Mouse (Mus musculus): ENCODE measurements at regions not wholly inside any gene's neighbourhood (a gene's known extent, or its start where the extent isn't known, plus 50 kb on each side); places are given as distances from the start of the nearest gene placed in this dataset.

GRCm38 (mm10) chr13:37468304-37469178 lies 123.5 kb downstream of the Ly86 start:
- no peak for DNase-seq (ENCODE audit: low read depth, low spot score)

DNA sequence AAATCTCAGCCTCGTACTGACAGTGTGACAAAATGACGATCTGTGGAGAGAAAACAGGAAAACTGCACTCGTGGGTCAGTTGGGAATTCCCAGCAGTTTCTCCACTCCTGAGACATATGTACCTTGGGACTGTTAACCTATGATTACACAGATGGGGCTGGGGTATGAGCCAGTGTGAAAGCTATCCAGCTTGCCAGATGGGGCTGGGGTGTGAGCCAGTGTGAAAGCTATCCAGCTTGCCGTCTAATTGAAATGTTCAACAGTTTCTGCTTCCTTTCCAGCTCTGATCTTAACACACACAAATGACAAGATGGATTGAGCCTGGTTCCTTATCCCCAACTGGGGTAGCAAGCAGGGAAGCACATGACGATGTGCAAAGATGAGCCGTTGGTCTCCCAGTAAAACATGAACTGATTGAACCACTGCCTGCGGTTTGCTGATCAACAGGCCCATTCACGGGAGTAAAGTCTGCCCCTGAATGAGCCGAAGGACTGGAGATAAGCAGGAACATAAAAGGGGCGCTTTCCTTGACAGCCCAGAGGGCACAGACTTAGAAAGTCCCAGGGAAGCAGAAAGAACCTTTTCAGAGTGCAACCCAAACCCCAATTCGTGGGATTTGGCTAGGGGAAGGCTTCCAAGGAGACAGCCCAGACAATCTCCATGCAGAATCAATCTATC lies 125.4 kb downstream of the Ly86 start:
- DNase-seq (ENCODE audit: low read depth, low spot score), result no peak

GRCm38 (mm10) chr13:37473359-37473758 lies 128.4 kb downstream of the Ly86 start:
- DNase-seq (ENCODE audit: low read depth, low spot score), result no peak

DNA sequence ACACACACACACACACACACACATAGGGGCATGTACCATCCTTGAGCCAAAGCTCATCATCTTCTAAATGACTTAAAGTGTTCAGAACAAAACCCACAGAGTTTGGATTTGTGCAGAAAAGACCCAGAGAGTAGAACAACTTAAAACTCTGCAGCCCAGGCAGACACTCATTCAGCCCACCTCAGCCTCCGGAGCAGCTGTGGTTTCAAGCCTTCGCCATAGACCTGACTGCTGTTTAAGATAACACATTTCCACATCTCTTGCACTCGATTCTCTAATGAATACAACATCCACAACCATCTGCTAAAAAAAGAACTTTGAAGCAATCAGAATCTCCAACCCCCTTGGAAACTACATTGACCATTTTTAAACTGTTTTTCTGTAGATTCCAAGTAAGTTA lies 130.8 kb downstream of the Ly86 start:
- DNase-seq (ENCODE audit: low read depth, low spot score), result no peak

- no peak for DNase-seq (ENCODE audit: low read depth, low spot score)
These were observed 131.4 kb downstream of the Ly86 start for GRCm38 (mm10) chr13:37476256-37477053.

DNA sequence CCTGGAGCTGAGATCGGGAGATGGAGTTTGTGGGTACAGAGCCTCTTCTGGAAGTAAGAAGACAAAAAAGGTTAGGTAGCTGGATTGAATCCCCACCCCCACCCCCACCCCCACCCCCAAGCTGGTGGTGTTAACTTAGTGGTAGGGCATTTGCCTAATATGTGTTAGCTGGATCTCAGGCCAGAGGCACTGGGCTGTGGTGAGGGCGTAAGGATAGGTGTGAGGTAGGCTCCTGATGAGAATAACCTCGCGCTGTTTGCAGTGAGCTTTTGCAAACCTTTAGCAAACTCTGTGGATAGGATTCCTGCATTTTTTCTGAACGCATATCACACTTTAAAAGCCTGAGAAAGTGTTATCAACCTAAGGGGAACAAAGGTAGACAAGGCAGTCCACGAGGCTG lies 132.3 kb downstream of the Ly86 start:
- no peak for DNase-seq (ENCODE audit: low read depth, low spot score)

GRCm38 (mm10) chr13:37477749-37478548 lies 132.9 kb downstream of the Ly86 start:
- DNase-seq (ENCODE audit: low read depth, low spot score), result peak; percentile 41

DNA sequence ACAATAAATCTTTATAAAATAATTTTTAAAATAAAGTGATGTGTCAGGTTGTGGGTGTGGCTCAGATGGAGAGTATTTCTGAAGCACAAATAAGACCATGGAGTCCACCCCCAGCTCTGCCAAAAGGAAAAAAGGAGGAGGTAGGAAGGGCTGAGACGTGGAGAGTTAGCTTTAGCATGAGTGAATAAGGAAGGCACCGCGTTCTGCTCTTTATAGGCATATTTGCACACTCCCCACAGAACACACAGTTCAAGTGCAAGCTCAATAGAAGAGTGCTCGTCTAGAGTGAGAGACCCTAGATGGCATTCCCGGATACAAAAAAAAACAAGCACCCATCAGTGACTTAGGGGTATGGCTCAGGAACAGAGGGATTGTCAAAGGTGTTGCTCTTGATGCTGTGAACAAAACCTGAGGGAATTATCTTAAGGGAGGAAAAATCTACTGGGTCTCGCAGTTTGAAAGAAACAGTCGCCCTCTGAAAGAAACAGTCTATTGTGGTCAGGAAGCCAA lies 134.2 kb downstream of the Ly86 start:
- DNase-seq (ENCODE audit: low read depth, low spot score), result no peak

GRCm38 (mm10) chr13:37481514-37481913 lies 136.5 kb downstream of the Ly86 start:
- no peak for DNase-seq (ENCODE audit: low read depth, low spot score)

- DNase-seq (ENCODE audit: low read depth, low spot score), result no peak
These were observed 137.0 kb downstream of the Ly86 start for GRCm38 (mm10) chr13:37482038-37482437.

GRCm38 (mm10) chr13:37482589-37482988 lies 137.6 kb downstream of the Ly86 start:
- DNase-seq (ENCODE audit: low read depth, low spot score), result peak; percentile 69

GRCm38 (mm10) chr13:37483010-37483855 lies 138.2 kb downstream of the Ly86 start:
- peak; percentile 43 for DNase-seq (ENCODE audit: low read depth, low spot score)

DNA sequence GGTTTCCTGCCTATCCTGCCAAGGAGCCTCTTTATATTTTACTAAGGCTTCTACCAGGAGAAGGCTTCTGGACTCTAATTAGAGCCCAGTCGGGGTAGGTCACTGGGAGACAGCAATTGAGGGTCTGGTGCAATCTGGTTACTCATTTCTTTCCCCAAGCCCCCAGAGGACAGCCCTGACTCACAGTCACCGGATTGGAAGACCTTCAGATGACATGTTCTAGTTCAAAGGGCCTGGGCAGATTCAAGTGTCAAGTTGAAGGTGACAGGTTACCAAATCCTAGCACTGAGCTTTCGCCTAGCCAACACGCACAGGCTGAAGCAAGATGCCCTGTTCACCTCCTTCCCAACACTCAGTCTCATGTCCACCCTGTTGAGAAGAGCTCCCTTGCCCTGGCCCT lies 139.6 kb downstream of the Ly86 start:
- no peak for DNase-seq (ENCODE audit: low read depth, low spot score)

- peak; percentile 86 for DNase-seq (ENCODE audit: low read depth, low spot score)
These were observed 147.3 kb downstream of the Ly86 start for GRCm38 (mm10) chr13:37492115-37493001.

DNA sequence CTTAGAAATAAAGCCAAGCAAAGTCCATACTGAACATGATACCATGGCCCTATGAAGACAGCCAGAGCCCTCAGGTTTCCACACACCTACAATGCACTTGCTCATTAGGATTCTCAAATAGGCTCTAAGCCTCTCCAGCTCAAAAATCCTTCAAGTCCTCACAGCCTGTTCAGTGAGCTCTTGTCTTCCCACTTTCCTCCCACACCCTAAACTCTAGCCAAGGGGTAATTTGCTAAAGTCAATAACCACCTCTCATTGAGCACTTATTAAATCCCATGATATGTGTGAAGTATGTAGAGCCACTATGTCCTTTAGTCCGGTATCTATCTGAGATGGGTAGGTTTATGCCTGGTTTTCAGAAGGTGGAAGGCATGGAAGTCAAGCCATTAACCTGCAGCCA lies 148.3 kb downstream of the Ly86 start:
- no peak for DNase-seq (ENCODE audit: low read depth, low spot score)

GRCm38 (mm10) chr13:37495272-37495932 lies 150.4 kb downstream of the Ly86 start:
- DNase-seq (ENCODE audit: low read depth, low spot score), result no peak

DNA sequence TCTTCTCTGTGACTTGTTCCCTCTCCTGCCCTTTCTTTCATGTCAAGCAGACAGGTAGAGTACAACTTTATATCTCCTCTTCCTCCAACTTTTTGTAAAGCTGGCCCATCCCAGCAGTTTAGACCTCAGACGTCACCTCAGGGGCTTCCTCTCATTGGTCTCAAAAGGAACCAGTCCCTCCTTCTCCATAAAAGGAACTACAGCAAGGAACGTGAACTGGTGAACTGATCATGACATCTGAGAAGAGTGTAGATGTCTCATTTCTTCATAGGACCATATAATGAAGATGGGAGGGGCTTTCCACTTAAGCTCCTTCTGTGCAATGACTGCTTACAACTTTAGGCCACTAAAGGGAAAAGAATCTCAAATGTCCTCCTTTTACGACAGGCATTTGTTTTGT lies 153.0 kb downstream of the Ly86 start:
- no peak for DNase-seq (ENCODE audit: low read depth, low spot score)

DNA sequence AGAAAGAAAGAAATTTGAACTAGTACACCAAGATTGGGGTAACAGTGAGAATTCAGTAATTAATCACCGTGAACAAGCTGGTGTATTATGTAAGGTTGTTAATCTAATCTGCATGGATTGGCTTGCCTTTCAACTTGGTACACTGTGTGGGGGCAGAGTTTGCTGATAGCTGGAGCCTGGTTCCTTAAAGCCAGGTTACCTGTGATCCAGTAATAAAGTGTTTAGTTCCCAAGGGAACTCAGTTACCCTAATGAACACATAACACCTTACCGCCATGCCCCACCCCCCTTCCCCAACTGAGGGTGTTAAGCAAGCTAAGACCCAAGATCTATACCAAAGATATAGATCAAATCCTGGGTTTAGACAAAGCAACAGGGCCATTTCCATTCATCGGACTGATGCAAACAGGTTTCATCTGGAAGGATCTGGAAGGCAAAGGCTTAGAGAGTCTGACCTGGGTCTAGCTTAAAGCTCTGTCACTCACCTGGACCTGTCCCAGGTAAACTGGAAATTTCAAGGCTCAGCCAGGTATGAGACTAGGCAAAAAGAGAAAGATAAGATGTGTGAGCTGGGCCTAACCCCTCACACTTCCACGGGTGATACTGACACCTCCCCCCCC lies 155.8 kb downstream of the Ly86 start:
- DNase-seq (ENCODE audit: low read depth, low spot score), result no peak
